Mouse (Mus musculus): ENCODE results near the gene Bhlha9. TPM values are rescaled to one million over a fixed set of nuclear protein-coding genes. Genes with fewer than 3 reads are reported as not detected.

Gene Bhlha9
- polyA plus RNA-seq, 1 experiment: not detected

DNA sequence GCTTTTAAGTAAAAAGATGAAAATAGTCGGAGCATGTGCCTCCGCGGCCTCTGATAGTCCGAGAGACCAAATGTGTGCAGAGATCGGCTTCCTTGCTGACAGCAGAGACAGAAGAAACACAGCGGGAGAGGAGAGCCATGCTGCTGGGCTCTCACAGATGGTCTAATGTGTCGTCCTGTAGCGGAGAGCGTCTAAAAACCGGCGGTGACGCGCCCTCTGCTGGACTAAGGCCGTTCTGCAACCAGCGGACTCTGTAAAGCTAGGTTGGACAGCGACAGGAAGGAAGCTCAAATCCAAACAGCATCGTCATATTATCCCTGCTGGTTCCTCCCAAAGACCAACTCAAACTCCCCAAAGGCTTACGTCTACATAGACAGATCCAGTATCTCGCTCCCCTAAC, 26.3 kb upstream of the Bhlha9 start:
- no peak for TF ChIP-seq POLR2A (IDR thresholded peaks at IDR 0.05; ENCODE audit: control insufficient read depth, extremely low read depth, insufficient read depth, low read length, poor library complexity)
- peak; percentile 94 for TF ChIP-seq CTCF (IDR thresholded peaks at IDR 0.05; ENCODE audit: borderline replicate concordance, control insufficient read depth, extremely low read depth, insufficient read depth, low read length, poor library complexity)
- under 1% methylated on average over 19 of the region's 19 CpGs for WGBS

DNA sequence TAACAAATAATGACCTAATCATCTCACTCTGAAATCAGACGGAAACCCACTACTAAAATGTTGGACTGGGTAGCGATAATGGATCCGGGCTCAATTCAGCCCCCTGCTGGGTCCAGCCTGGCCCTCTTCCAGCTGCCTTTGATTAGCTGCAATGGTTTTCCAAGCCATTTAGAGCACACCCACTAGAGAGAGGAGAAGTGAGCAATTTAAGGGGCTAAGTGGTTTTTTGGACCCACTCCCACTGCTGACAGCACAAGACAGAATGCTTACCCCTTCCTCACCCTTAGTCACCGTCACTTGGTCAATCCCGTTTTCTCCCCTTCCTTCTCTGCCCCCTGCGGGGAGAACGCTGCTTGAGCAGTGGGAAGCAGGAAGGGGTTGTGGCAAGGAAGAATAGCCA, 25.2 kb upstream of the Bhlha9 start:
- TF ChIP-seq POLR2A (IDR thresholded peaks at IDR 0.05; ENCODE audit: control insufficient read depth, extremely low read depth, insufficient read depth, low read length, poor library complexity) (no peak), CTCF (IDR thresholded peaks at IDR 0.05; ENCODE audit: borderline replicate concordance, control insufficient read depth, extremely low read depth, insufficient read depth, low read length, poor library complexity) (no peak)
- no peaks in the 10 kb centered on the region; the same call in 1 of the 2 replicates for H3K27me3 ChIP-seq (ENCODE audit: control insufficient read depth, insufficient read depth, low read length)
- H3K4me3 ChIP-seq (ENCODE audit: control insufficient read depth, insufficient read depth, low read length): no peak overlapping the region
- no peak for DNase-seq
- no peaks in the 10 kb centered on the region; the same call in 1 of the 2 replicates for H3K4me1 ChIP-seq (replicated peaks; ENCODE audit: control insufficient read depth, insufficient read depth, low read length)
- 29% methylated on average over 7 of the region's 7 CpGs for WGBS
- H3K27ac ChIP-seq (ENCODE audit: control insufficient read depth, insufficient read depth, low read length): no peak overlapping the region
- H3K36me3 ChIP-seq (ENCODE audit: control insufficient read depth, insufficient read depth, low read length): no peaks in the 10 kb centered on the region

More for the DNA sequence above, 26.3 kb upstream of the Bhlha9 start:
- peak; percentile 87 for DNase-seq
- peak overlapping the region; percentile 12; the same call in 1 of the 2 replicates for H3K4me3 ChIP-seq (ENCODE audit: control insufficient read depth, insufficient read depth, low read length)
- no peaks in the 10 kb centered on the region for H3K36me3 ChIP-seq (ENCODE audit: control insufficient read depth, insufficient read depth, low read length)
- no peaks in the 10 kb centered on the region; the same call in 1 of the 2 replicates for H3K27me3 ChIP-seq (ENCODE audit: control insufficient read depth, insufficient read depth, low read length)
- no peaks in the 10 kb centered on the region; the same call in 1 of the 2 replicates for H3K4me1 ChIP-seq (replicated peaks; ENCODE audit: control insufficient read depth, insufficient read depth, low read length)
- no peak overlapping the region for H3K27ac ChIP-seq (ENCODE audit: control insufficient read depth, insufficient read depth, low read length)

DNA sequence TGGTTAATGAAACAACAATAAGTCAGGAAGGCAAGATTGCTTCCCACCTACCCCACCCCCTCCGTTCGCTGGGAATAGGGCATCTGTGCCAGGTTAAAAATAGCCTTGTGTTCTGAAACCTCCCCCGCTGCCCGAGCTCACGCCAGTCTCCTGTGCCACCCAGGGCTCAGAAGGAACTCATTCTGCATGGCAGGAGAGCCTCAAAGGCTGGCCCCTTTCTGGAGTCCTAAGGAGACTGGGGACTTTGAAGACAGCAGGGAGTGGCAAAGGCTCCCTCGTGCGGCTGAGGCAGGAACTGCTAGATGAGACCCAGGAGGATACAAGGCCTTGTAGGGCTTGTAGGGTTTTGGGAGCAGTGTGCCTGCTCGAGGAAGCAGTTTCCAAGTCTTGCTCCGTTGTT, 24.8 kb upstream of the Bhlha9 start:
- TF ChIP-seq POLR2A (IDR thresholded peaks at IDR 0.05; ENCODE audit: control insufficient read depth, extremely low read depth, insufficient read depth, low read length, poor library complexity): 0 out of 2 replicates have a peak, but pooled peaks have one; percentile 17
- peak; percentile 74; the same call in 1 of the 2 replicates for TF ChIP-seq CTCF (IDR thresholded peaks at IDR 0.05; ENCODE audit: borderline replicate concordance, control insufficient read depth, extremely low read depth, insufficient read depth, low read length, poor library complexity)
- no peaks in the 10 kb centered on the region; the same call in 1 of the 2 replicates for H3K4me1 ChIP-seq (replicated peaks; ENCODE audit: control insufficient read depth, insufficient read depth, low read length)
- no peaks in the 10 kb centered on the region; the same call in 1 of the 2 replicates for H3K27me3 ChIP-seq (ENCODE audit: control insufficient read depth, insufficient read depth, low read length)
- no peak overlapping the region for H3K27ac ChIP-seq (ENCODE audit: control insufficient read depth, insufficient read depth, low read length)
- WGBS: under 1% methylated on average over 9 of the region's 9 CpGs
- no peaks in the 10 kb centered on the region for H3K36me3 ChIP-seq (ENCODE audit: control insufficient read depth, insufficient read depth, low read length)
- peak; percentile 76 for DNase-seq
- H3K4me3 ChIP-seq (ENCODE audit: control insufficient read depth, insufficient read depth, low read length): no peak overlapping the region

DNA sequence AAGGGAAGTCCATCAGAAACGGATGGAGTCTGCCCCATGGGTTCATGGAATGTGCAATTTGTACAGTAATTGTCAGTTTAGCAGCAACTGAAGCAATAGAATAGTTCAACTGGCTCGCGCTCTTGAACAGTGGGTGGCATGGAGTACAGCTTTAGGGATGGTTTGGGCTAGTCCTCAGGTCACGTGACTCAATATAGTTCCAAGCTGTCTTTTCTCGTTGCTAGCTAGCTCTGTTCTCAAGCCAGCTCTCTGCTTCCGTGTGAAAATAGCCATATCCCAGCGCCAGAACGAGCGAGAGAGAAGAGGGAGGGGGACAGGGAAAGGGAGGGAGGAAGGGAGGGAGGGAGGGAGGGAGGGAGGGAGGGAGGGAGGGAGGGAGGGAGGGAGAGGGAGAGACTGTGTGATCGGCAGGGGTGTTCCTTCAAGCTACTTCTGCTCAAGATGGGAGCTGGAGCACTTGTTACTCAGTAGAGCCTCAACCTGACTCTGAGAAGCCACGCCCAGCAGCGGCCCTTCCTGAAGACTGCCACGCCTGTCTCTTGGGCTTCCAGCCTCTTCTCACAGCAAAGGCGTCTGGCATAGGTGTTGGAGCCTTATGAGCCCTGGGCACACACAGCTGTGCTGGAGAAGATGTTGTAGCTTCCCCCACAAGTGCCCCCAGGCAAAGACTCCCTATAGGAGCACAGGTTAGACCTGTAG, 21.3 kb upstream of the Bhlha9 start:
- Histone ChIP-seq H3K27ac (ENCODE audit: control insufficient read depth, insufficient read depth, low read length) (no peak overlapping the region), H3K4me3 (ENCODE audit: control insufficient read depth, insufficient read depth, low read length) (no peak overlapping the region), H3K27me3 (ENCODE audit: control insufficient read depth, insufficient read depth, low read length) (no peaks in the 10 kb centered on the region), H3K4me1 (replicated peaks; ENCODE audit: control insufficient read depth, insufficient read depth, low read length) (no peaks in the 10 kb centered on the region), H3K36me3 (ENCODE audit: control insufficient read depth, insufficient read depth, low read length) (no peaks in the 10 kb centered on the region)
- TF ChIP-seq CTCF (IDR thresholded peaks at IDR 0.05; ENCODE audit: borderline replicate concordance, control insufficient read depth, extremely low read depth, insufficient read depth, low read length, poor library complexity) (no peak), POLR2A (IDR thresholded peaks at IDR 0.05; ENCODE audit: control insufficient read depth, extremely low read depth, insufficient read depth, low read length, poor library complexity) (no peak)
- 63% methylated on average over 14 of the region's 14 CpGs for WGBS
- DNase-seq: no peak

DNA sequence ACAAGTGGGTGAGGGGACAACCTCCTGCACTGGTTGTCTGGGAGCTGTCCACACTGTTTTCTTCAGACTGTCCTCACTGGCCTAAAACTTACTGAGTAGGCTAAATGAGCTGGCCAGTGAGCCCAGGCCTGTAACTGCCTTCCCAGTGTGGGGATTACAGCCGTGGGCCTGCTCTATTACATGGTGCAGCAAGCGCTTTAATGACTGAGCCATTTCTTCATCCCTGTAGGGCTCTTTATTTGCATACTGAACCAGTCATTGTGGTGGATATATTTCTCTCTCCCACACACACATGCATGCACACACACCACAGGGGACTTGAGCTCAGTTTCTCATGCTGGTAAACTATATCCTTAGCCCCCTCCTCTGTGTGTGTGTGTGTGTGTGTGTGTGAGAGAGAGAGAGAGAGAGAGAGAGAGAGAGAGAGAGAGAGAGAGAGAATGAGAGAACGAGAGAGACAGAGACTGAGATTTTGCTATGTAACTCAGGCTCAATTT, 19.4 kb upstream of the Bhlha9 start:
- Histone ChIP-seq H3K36me3 (ENCODE audit: control insufficient read depth, insufficient read depth, low read length) (no peaks in the 10 kb centered on the region), H3K27me3 (ENCODE audit: control insufficient read depth, insufficient read depth, low read length) (no peaks in the 10 kb centered on the region), H3K4me3 (ENCODE audit: control insufficient read depth, insufficient read depth, low read length) (no peak overlapping the region), H3K4me1 (replicated peaks; ENCODE audit: control insufficient read depth, insufficient read depth, low read length) (no peaks in the 10 kb centered on the region), H3K27ac (ENCODE audit: control insufficient read depth, insufficient read depth, low read length) (no peak overlapping the region)
- TF ChIP-seq CTCF (IDR thresholded peaks at IDR 0.05; ENCODE audit: borderline replicate concordance, control insufficient read depth, extremely low read depth, insufficient read depth, low read length, poor library complexity) (no peak), POLR2A (IDR thresholded peaks at IDR 0.05; ENCODE audit: control insufficient read depth, extremely low read depth, insufficient read depth, low read length, poor library complexity) (no peak)
- DNase-seq: no peak
- 80% methylated on average over 3 of the region's 3 CpGs for WGBS

DNA sequence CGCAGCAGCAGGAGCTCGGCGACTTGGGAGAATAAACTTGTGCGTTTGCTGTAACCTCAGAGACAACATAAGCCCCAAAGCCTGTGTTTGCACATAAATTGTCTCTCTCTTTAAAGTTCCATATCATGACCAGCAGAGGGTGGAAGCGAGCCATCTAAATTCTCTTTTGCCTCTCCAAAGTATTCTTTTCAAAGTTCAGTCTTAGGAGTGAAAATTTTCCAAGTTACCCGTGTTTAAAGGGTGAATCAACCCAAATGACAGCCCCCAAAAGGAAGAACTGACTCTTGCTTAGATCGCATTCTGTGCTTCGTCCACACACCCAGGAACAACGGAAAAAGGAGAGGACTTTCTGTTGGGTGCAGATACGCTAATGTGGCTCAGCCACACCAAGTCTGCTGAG, 17.2 kb upstream of the Bhlha9 start:
- DNase-seq: peak; percentile 24
- no peak overlapping the region for H3K27ac ChIP-seq (ENCODE audit: control insufficient read depth, insufficient read depth, low read length)
- TF ChIP-seq CTCF (IDR thresholded peaks at IDR 0.05; ENCODE audit: borderline replicate concordance, control insufficient read depth, extremely low read depth, insufficient read depth, low read length, poor library complexity) (no peak), POLR2A (IDR thresholded peaks at IDR 0.05; ENCODE audit: control insufficient read depth, extremely low read depth, insufficient read depth, low read length, poor library complexity) (no peak)
- no peaks in the 10 kb centered on the region for H3K36me3 ChIP-seq (ENCODE audit: control insufficient read depth, insufficient read depth, low read length)
- H3K27me3 ChIP-seq (ENCODE audit: control insufficient read depth, insufficient read depth, low read length): no peaks in the 10 kb centered on the region
- H3K4me3 ChIP-seq (ENCODE audit: control insufficient read depth, insufficient read depth, low read length): no peak overlapping the region
- no peaks in the 10 kb centered on the region for H3K4me1 ChIP-seq (replicated peaks; ENCODE audit: control insufficient read depth, insufficient read depth, low read length)
- WGBS: 10% methylated on average over 10 of the region's 10 CpGs
